Mouse (Mus musculus) embryonic facial prominence, embryonic 14.5 days (tissue): ENCODE data around the gene Hsd17b11. TPM values are rescaled to one million over a fixed set of nuclear protein-coding genes. Genes with fewer than 3 reads are reported as not detected.

Source experiments
- ATAC-seq: fragments of 200-750 bp; cut with Nextera tagmentation; 2 replicates; pipeline ENCODE4 v1.8.0; 2017; ENCODE audit warnings: low read depth, moderate number of reproducible peaks, moderate TSS enrichment
- DNase-seq: peaks from one replicate; pipeline ENCODE4 v3.0.0-alpha.2; 2015; ENCODE audit warnings: low spot score
- H3K27ac ChIP-seq: fragments of 300-500 bp; sonication (generic); replicated peaks from 2 replicates; pipeline ENCODE4 v1.5.1; 2014; ENCODE audit warnings: low read depth, mild to moderate bottlenecking, low read length, moderate library complexity
- H3K27me3 ChIP-seq: fragments of 300-500 bp; sonication (generic); replicated peaks from 2 replicates; pipeline ENCODE4 v1.6.1; 2014; ENCODE audit warnings: low read length; ENCODE audit not compliant: control insufficient read depth, insufficient read depth
- H3K36me3 ChIP-seq: fragments of 300-500 bp; sonication (generic); 2 replicates; pipeline ENCODE4 v1.6.1; 2014; ENCODE audit warnings: low read length, mixed read lengths; ENCODE audit not compliant: control insufficient read depth, insufficient read depth
- H3K4me1 ChIP-seq: fragments of 300-500 bp; sonication (generic); 2 replicates; pipeline ENCODE4 v1.6.1; 2014; ENCODE audit warnings: antibody characterized with exemption, low read length; ENCODE audit not compliant: control insufficient read depth, insufficient read depth
- H3K4me2 ChIP-seq: fragments of 300-500 bp; sonication (generic); 2 replicates; pipeline ENCODE4 v1.6.1; 2014; ENCODE audit warnings: low read depth, mild to moderate bottlenecking, low read length, moderate library complexity, mixed read lengths
- H3K4me3 ChIP-seq: fragments of 300-500 bp; sonication (generic); 2 replicates; pipeline ENCODE4 v1.5.1; 2014; ENCODE audit warnings: low read depth, mild to moderate bottlenecking, low read length
- H3K9ac ChIP-seq: fragments of 300-500 bp; sonication (generic); 2 replicates; pipeline ENCODE4 v1.6.1; 2014; ENCODE audit warnings: low read depth, mild to moderate bottlenecking, low read length, moderate library complexity, mixed read lengths
- H3K9me3 ChIP-seq: fragments of 300-500 bp; sonication (generic); 2 replicates; pipeline ENCODE4 v1.6.1; 2016; ENCODE audit warnings: low read length; ENCODE audit not compliant: control insufficient read depth
- WGBS: fragments of 180-500 bp; shearing (Covaris S2); extraction: QIAGEN DNeasy Blood & Tissue Kit; methylation state at CpG from one replicate; pipeline ENCODE4 v1.1.7; 2014; 5-methylcytosine and 5-hydroxymethylcytosine counted together
- polyA plus RNA-seq: library from polyadenylated mRNA; unstranded; fragments of >200 nt; fragmentation: Nextera tagmentation; extraction: Ambion mirVana; gene quantifications from 2 replicates; pipeline ENCODE4 v1.2.1, GENCODE M21; 2014

The Hsd17b11 gene
- polyA plus RNA-seq = 4.5 and 4.9 TPM in 2 replicates

DNA sequence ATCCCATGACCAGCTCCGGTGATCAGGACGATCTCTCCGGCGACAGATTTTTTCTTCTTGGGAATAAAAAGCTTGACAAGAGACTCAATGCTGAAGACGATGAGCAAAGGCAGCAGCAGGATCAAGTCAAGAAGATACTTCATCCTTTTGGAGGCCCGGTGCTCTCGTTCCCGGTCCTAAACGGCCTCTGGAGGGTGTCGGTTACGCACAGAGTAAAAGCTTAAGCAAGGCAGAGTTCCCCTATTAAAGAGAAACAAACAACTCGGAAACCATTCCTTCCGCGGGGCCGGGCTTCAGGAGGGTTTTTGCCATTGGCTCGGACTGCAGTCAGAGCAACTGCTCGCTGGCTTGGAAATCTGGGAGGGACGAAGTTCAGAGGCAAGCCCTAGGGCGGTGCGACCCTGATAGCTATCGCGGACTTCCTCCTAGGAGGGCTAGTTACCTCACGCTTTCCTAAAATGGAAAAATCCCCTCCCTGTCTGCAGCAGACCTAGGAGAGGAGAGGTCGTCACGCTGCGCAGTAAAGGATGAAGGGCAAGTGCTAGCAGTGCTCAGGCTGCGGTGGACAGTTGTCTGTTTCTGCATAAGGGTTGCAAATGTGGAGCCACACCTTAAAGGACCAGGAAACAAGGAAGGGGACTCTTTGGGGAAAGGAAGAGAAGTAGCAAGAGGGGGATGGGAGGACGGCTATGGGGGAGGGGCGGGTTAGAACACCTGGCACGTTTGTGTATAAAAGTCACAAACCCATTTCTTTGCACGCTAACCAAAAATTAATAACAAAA is at the start of gene Hsd17b11:
TSS of gene Hsd17b11 (minus strand) at position 323 of the 782 bp plus-strand sequence.
- Histone ChIP-seq H3K9ac (peak within 1 kb of the TSS; percentile 64), H3K27ac (peak within 1 kb of the TSS; percentile 68), H3K36me3 (0 out of 2 replicates have a peak, but pooled peaks cover 13% of the 10 kb centered on the region), H3K4me3 (peak within 1 kb of the TSS; percentile 49), H3K9me3 (no peaks in the 10 kb centered on the region), H3K27me3 (no peaks in the 10 kb centered on the region), H3K4me1 (peaks cover 5% of the 10 kb centered on the region; the same call in 1 of the 2 replicates), H3K4me2 (peak within 1 kb of the TSS; percentile 68)
- ATAC-seq (peak; percentile 90), DNase-seq (peak; percentile 93)
- WGBS = 1% methylated on average over 31 of the region's 31 CpGs

DNA sequence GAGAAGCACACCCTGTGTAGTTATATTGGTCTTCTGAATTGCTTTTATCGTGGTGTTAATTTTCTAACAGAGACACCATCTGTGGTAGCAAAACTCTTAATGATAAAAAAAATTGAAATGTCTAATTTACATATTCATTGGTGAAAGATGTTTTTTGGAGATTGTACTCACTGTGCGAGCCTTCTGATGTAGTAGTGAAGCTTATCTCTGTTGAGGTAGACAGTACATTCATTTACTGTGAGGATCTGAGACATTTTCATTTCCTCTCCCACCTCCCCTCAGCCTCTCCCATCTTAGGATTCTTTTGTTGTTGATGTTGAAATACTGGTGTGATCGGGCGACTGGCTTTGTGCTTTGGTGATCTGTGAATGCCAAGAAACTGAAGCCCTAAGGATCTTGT is 49.3 kb upstream of the Hsd17b11 start:
- no peak overlapping the region for H3K27ac ChIP-seq
- ATAC-seq (no peak), DNase-seq (no peak)
- no peaks in the 10 kb centered on the region for H3K27me3 ChIP-seq
- no peaks in the 10 kb centered on the region for H3K36me3 ChIP-seq
- 71% methylated on average over 4 of the region's 4 CpGs for WGBS
- H3K9ac ChIP-seq = no peak overlapping the region
- H3K4me2 ChIP-seq = no peak overlapping the region
- no peaks in the 10 kb centered on the region for H3K9me3 ChIP-seq
- no peak overlapping the region for H3K4me3 ChIP-seq
- H3K4me1 ChIP-seq = 0 out of 2 replicates have a peak, but pooled peaks cover 2% of the 10 kb centered on the region

- Histone ChIP-seq H3K4me1 (0 out of 2 replicates have a peak, but pooled peaks cover 2% of the 10 kb centered on the region), H3K36me3 (peaks cover 7% of the 10 kb centered on the region), H3K27me3 (no peaks in the 10 kb centered on the region), H3K27ac (no peak overlapping the region), H3K9me3 (no peaks in the 10 kb centered on the region), H3K4me2 (no peak overlapping the region), H3K9ac (no peak overlapping the region), H3K4me3 (no peak overlapping the region)
- 77% methylated on average over 7 of the region's 7 CpGs for WGBS
- no peak for DNase-seq
- no peak for ATAC-seq
Observed at GRCm38 (mm10) chr5:104068751-104069150, 47.0 kb upstream of the Hsd17b11 start.

DNA sequence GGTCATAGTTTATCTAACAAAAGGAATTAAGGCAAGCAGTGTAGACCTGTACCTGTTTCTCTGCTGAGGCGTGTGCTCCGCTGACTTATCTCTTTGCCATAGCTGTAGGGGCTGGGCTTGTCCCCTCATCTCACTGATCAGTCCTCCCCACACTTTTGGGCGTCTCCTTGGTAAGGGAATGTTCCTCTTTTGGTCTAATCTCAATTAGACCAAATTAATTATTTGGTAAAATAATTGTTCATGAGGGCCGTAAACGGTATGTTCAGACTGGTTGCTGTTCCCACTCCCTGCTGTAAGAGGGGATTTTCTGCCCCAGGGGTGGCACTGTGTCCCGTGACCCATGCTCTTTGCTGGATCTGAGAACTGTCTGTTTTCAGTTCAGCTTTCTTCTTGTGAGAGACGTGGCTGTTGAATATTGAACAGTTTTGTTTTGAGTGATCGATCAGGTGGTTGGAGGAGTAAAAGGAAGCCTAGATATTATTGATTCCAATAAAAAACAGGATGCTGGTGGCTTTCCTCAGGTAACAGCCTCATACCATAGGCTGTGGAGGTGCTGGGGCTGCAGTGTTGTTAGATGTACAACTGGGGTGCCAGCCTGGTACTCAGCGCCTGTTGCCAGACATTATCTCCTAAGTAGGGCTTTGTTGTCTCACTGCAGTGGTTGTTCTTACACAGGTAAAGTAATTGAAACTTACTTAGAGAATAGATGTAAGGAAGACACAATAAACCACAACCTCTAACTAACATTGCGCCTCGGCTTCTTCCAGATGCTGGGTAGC is 41.2 kb upstream of the Hsd17b11 start:
- Histone ChIP-seq H3K9ac (no peak overlapping the region), H3K9me3 (no peaks in the 10 kb centered on the region), H3K27me3 (no peaks in the 10 kb centered on the region), H3K36me3 (peaks cover 45% of the 10 kb centered on the region), H3K4me3 (no peak overlapping the region), H3K27ac (no peak overlapping the region), H3K4me2 (no peak overlapping the region), H3K4me1 (no peaks in the 10 kb centered on the region)
- ATAC-seq (no peak), DNase-seq (no peak)
- WGBS = 84% methylated on average over 11 of the region's 11 CpGs

DNA sequence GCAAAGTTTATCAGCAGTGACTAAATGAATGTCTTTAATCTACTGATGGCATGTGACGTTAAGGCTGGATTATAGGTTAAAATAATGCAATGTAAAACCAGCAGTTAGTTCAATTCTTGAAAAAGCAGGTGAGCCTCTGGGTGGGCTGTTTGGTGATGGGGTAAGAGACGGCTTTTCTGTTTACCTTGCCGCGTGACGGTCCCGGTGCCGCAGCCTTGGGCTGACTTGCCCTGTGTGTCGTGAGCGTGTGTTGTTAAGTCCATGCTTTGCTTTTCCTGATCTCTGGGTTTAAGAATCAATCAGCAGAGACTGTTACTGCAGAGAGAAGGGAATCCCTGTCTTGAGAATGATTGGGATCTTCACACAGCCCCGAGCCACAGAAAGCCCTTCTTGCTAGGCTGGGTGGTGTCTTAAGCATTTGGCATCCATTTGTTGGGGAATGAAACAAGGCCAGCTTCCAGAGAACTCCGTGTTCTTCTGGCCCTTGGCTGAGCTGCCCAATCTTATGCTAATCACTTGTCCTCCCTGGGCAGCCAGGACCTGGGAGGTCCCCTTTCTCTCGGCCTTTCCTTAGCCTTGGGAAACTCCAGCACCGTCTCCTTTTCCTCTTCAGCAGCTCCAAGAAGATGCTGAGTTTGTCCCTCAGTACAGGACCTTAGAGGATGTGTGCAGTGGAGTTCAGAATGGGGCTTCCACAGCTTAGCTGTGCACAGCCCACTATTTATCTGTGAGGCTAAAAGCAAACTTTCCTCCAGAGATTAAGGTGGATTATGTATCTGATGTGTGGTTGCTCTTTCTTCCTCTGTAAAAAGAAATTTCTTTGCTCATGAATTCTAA is 40.4 kb upstream of the Hsd17b11 start:
- Histone ChIP-seq H3K4me2 (no peak overlapping the region), H3K27ac (no peak overlapping the region), H3K27me3 (no peaks in the 10 kb centered on the region), H3K9me3 (no peaks in the 10 kb centered on the region), H3K36me3 (peaks cover 47% of the 10 kb centered on the region), H3K9ac (no peak overlapping the region), H3K4me3 (no peak overlapping the region), H3K4me1 (no peaks in the 10 kb centered on the region)
- 82% methylated on average over 13 of the region's 13 CpGs for WGBS
- DNase-seq = no peak
- no peak for ATAC-seq

GRCm38 (mm10) chr5:104060429-104060828 is 38.7 kb upstream of the Hsd17b11 start:
- WGBS = 93% methylated on average over 5 of the region's 5 CpGs
- ATAC-seq (no peak), DNase-seq (no peak)
- no peak overlapping the region for H3K4me3 ChIP-seq
- H3K27ac ChIP-seq = no peak overlapping the region
- H3K27me3 ChIP-seq = no peaks in the 10 kb centered on the region
- H3K9me3 ChIP-seq = no peaks in the 10 kb centered on the region
- H3K4me1 ChIP-seq = no peaks in the 10 kb centered on the region
- no peak overlapping the region for H3K9ac ChIP-seq
- H3K36me3 ChIP-seq = peaks cover 50% of the 10 kb centered on the region
- H3K4me2 ChIP-seq = no peak overlapping the region

DNA sequence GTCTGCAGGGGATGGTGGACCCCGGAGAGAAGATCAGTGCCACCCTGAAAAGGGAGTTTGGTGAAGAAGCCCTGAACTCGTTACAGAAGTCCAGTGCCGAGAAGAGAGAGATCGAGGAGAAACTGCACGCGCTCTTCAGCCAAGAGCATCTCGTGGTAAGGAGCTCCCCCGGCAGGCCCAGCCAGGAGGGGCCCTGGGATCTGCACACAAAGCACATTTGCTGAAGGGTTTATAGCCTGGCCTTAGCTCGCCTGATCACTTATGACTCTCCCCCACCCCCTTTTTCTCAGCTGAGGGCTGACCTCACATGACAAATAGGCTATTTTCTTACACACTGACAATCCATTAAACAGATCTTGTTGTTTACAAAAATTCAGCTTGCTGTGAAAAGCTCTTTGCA is 37.9 kb upstream of the Hsd17b11 start:
- ATAC-seq = no peak
- Histone ChIP-seq H3K9me3 (no peaks in the 10 kb centered on the region), H3K4me1 (no peaks in the 10 kb centered on the region), H3K36me3 (peaks cover 50% of the 10 kb centered on the region), H3K4me3 (no peak overlapping the region), H3K27me3 (no peaks in the 10 kb centered on the region), H3K27ac (no peak overlapping the region), H3K9ac (no peak overlapping the region), H3K4me2 (no peak overlapping the region)
- DNase-seq = no peak
- 86% methylated on average over 9 of the region's 9 CpGs for WGBS

DNA sequence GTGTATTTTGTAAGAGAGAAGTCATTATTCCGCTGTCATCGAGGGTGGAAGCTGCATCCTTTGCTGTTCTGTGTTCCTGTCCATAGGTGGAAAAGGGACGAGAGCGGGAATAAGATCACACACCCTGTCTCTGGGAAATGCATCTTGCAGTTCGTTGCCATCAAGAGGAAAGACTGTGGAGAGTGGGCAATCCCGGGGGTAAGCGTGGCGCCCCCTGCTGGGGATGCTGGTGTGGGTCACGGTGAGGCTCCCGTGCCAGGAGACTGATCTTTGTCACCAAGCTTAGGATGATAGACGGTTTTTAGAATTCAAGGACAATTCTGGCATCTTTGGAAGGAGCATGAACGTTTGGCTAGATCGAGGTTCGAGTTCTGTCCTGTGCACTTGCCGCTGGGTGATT is 36.3 kb upstream of the Hsd17b11 start:
- ATAC-seq (no peak), DNase-seq (no peak)
- Histone ChIP-seq H3K36me3 (peaks cover 45% of the 10 kb centered on the region), H3K27ac (no peak overlapping the region), H3K9me3 (no peaks in the 10 kb centered on the region), H3K4me2 (no peak overlapping the region), H3K4me1 (no peaks in the 10 kb centered on the region), H3K27me3 (no peaks in the 10 kb centered on the region), H3K9ac (no peak overlapping the region), H3K4me3 (no peak overlapping the region)
- whole genome bisulfite sequencing = 64% methylated on average over 15 of the region's 15 CpGs
